Mouse (Mus musculus) gastrocnemius, adult 8-10 months (tissue): ENCODE data around the gene C2cd5. TPM values are rescaled to one million over a fixed set of nuclear protein-coding genes. Genes with fewer than 3 reads are reported as not detected.
"Not testable (repeated sequence)": the region's sequence is repeated elsewhere in the genome, so short reads cannot be mapped to it uniquely, and the experiment has no call there.

Source experiments
- DNase-seq, 2 experiments: peaks; one replicate each; pipeline ENCODE4 v3.0.0; 2022; ENCODE audit warnings: low spot score in 2 of 2
- total RNA-seq, 4 experiments: library from RNA; stranded (reverse); gene quantifications; 2 replicates each; pipeline ENCODE4 v1.2.4; 2022

C2cd5 gene
- total RNA-seq, 4 experiments from 2014 or later: 5.2 to 9.0 (median 7.5) TPM

DNA sequence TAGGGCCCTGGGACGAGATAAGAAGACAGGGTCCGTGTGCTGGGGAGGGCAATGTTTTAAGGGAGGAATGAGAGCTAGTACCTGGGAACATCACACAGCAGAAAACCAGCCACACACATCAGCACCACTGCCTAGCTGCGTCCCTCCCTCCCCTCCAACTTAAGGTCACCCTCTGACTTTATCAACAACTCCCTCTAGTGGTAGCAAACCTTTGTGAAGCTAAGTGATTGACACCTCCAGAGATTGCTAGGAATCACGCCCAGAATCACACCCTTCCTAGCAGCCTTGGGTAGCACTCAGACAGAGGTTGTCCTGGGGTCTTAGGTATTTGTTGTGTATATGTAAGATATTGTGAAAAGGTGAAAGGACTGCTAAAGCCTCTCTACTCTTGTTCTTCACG is 79.3 kb downstream of the C2cd5 start:
- no peak for DNase-seq

- no peak for DNase-seq
These were observed 79.8 kb downstream of the C2cd5 start for GRCm38 (mm10) chr6:143020146-143020545.

GRCm38 (mm10) chr6:143012513-143013215 is 87.3 kb downstream of the C2cd5 start:
- no peak for DNase-seq

DNA sequence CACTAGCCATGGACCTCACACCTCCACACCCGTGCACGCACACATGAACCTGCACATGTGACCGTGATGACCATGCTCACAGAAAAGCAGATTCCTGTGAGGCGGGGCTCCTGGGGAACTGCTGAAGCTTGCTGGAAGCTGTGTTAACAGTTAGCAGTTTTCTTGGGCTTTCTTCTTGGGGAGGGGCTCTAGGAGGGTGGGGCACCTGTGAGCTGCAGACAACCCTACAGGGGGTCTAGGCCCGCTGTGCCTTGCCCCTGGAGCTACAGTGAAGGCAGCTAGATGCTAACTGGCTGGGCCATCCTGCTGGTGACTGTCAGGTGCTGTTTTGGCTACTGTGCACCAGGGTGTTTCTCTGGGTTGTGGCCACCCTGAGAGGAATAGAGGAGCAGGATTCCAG is 91.1 kb downstream of the C2cd5 start:
- DNase-seq: no peak

DNA sequence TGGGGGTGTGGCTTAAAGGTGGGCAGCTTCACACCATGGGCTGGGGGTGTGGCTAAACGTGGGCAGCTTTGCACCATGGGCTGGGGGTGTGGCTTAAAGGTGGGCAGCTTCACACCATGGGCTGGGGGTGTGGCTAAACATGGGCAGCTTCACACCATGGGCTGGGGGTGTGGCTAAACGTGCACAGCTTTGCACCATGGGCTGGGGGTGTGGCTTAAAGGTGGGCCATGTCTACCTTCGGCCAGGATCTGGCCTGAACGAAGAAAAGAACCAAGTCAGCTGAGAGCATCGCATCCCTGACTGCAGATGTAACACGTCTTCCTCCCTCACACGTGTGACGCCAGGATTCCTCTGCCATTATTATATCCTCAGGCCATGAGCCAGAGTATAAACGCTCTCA is 94.7 kb downstream of the C2cd5 start:
- not testable (repeated sequence) for DNase-seq

GRCm38 (mm10) chr6:143004801-143005200 is 95.1 kb downstream of the C2cd5 start:
- DNase-seq: no peak

DNA sequence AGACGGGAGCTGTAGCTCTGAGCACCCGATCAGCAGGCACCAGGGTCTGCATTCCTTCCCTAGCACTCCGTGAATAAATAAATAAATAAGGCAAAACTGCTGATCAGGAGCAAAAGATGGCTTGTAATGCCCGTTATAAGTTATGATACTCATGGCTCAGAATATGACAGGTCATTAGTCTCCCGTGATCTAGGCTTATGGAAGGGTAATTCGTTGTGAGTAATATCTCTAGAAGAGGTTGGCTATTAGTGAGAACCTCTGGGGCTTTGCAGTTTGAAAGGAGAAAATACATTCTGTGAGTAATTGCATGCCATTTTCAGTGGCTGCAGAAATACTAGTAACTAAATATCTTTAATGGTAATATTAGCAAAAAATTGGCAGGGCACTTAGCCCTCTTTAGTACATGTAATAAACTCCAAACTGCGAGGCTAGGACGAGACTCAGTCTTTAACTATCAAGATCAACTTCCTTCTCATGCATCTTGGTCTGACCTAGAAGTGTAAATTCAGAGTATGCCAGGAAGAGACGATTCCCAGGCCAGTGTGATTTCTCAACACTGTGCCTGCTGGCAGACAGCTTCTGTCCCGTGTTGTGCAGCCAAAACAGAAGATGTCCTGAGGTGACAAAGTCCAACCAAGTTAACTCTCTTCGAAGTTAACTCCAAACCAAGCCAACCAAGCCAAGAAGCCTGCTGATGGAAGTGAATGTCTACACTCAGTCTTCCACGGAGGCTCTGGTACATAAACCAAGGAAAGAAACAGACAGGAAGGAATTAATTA is 101.5 kb downstream of the C2cd5 start:
- peak; percentile 11 to 19 for DNase-seq

DNA sequence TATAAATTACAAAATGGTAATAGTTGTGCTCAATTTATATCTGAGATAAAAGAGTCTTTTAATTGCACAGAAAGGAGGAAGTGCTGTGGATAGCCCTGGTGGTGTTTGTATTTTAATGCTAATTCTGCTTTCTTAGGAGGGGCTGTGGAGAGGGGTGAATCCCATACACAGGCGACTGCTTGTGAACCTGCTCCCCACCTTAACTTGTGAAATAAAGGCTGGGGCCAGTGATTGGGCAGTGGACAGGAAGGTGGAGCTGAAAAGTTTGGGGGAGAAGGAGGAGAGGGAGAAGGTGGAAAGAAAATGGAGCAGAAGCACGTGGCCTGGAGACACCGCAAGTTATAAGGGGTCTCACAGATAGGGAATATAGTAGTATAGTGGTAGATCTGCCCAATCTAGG is 103.1 kb downstream of the C2cd5 start:
- DNase-seq: no peak

DNA sequence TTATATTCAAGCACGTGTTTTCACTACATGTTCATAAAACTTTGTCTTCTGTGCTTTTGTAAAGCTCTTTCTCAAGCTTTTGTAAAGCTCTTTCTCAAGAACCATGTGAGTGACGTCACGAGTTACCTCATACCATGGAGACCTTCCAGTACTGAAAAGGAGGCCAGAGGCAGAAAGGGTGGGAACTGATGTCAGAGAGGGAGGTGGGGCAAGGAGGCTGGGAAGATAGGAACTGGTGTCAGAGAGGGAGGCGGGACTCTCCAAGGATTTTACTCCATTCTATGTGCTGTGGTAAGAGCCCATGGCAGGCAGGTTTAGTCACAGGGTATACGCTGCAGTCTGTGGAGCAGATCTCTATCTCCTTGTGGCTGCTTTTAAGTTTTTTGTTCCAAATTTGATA is 104.4 kb downstream of the C2cd5 start:
- DNase-seq: peak in 1 of 2 experiments; percentile 13

- DNase-seq: no peak
These were observed 105.1 kb downstream of the C2cd5 start for GRCm38 (mm10) chr6:142994821-142995220.

DNA sequence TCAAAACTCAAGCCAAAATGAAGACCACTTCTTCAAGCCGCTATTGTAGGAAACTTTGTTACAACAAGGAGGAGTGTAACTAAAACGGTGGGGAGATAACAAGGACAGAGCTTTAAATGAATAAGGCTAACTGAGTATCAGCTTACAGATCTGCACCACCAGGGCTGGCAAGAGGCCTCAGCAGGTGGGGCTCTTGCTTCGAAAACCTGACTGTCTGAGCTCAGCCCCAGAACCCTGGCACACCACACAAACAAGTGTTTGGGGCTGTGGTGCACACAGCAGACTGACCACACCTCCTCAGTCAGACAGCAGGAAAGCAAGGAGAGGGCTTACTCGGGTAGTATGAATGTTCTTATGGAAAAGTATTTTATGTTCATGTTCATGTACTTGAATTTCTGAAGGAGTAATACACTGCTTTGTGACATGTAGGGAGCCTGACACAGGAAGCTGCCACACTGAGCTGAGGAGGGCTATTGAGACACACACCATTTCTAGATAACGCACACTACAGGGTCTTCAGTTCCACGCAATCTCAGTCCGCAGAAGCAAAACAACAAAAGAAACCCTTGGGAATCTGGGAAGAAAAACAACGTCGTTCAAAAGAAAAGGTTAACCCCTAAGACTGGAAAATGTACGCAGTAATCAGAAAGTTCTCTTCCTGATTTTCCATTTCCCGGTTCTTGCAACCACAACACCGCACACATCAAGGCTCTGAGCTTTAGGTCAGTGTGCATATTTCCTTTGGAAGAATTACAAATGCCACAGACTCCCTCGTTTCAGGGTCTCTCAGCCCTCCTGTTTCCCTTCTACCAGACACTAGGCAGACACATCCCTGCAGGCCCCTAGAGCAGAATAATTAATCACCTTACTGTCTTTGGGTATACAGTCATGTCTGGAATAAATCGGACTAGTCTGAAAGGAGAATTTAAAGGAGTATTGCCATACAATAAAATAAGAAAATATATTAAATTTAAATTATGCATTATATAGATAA is 105.9 kb downstream of the C2cd5 start:
- DNase-seq: no peak

GRCm38 (mm10) chr6:142992971-142993370 is 107.0 kb downstream of the C2cd5 start:
- DNase-seq: no peak

DNA sequence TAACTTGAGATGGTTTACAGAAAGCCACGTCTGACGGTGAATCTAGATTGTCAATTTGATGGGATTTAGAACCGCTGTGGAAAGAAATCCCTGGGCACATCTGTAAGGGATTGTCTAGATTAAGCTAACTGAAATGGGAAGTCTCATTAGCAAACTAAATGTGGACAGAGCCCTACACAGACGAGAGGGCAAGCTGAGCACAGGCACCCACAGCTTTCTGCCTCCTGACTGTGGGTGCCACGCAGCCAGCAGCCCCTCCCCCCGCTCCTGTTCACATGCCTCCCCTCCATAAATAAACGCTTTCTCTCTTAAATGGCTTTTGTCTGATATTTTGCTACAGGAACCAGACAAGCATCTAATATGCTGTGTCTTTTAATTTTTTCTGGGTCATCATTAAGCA is 107.8 kb downstream of the C2cd5 start:
- DNase-seq: no peak

DNA sequence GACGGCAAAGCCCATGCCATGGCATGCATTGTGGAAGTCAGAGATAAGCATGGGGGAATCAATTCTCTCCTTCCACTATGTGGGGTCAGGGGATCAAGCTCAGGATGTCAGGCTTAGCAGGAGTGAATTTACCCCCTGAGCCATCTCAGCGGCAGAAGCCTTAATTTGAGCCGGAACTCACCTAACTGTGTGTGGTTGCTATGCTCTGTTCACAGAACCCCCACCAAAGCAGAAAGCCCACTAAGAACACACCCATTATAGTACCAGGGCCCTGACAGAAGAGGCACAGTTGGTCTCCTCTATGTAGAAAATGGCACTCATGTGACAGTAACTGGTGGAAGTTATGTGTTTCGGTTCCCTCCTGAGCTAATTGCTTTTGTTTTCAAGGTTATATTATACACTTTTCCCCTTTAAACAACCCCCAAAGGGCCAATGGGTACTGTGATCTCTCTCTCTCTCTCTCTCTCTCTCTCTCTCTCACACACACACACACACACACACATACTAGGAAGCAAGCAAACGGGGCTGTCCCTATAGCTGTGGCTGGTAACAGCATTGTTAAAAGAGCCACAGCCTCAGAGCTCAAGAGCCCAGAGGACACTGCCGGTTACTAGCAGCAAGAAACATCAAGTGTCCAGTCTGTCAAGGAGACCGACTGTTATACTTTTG is 108.4 kb downstream of the C2cd5 start:
- no peak for DNase-seq

GRCm38 (mm10) chr6:142990516-142990915 is 109.4 kb downstream of the C2cd5 start:
- DNase-seq: no peak

DNA sequence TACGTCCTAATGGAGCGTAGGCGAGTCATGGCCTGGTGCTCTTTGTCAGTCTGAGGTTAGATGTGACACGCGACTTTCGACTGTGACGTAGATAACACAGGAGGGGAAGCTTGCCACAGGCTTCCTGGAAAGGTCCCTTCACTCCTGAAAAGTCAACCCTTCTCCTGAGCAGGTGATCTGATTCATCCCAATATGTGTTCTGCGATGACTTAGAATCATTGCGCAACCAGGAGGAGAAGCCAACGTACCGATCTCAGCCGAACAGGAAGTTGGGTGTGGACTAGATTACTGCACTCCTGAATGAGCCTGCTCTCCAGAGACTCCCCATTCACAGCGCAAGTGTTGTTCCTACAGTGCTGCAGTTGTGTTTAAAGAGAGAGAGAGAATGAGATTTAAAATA is 110.4 kb downstream of the C2cd5 start:
- DNase-seq: no peak

GRCm38 (mm10) chr6:142988753-142989152 is 111.2 kb downstream of the C2cd5 start:
- peak; percentile 33 to 34 for DNase-seq

DNA sequence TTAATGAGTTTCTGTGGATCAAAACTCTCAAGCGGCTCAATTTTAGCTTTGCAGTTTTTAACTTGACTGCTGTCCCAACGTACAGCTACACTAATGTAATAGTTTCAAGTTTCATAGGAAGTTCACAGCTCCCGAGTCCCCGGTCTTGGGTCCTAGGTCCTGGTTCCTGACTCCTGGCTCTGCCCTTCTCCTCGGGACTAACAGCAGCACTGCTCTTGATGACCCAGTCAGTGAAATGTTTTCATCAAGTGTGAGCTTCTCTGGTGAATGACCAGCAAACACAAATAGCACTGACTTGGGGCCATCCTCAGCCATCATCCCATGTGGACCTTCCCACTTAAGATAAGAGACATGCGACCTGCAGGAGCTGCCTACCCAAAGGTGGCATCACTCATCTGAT is 111.7 kb downstream of the C2cd5 start:
- DNase-seq: no peak

DNA sequence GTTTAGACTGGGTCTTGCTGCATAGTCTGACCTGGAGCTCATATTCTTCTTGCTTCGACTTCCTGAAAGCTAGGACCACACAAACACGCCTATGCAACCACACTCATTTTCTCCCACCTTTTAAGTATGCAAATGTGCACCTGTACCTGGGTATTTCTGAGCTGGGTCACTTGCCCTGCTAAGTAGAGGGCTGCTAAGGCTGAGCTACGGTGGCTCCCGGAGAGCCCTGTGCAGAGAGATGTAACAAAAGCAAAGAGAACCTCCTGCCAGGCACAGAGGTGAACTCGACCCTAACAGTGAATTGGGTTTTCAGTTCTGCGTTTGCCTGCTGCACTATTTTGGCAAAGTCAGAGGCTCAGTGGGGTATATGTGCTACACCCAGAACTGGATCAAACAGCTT is 112.3 kb downstream of the C2cd5 start:
- no peak for DNase-seq

- DNase-seq: not testable (repeated sequence)
These were observed 113.2 kb downstream of the C2cd5 start for GRCm38 (mm10) chr6:142986706-142987105.
